Mouse (Mus musculus): ENCODE data around the gene Ebf1.

DNA sequence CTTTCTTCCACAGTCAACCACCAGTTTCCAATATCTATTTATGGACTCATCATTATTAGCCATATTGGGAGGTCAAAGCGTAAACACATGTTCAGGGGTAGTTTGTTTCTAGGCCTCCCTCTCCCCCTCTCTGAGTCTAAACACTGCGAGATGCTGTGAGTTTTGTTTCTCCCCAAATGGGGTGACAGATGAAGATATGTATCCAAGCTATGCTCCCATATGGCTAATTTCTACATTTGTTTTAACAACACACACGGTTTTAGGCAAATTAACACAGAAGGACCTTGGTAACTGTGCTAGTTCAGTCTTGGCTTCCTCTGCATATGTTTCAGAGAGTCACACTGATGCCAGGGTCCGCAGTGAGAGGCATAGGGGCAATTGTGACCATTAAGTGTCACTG lies 177.8 kb downstream of the Ebf1 start:
- TF ChIP-seq POLR2A (IDR thresholded peaks at IDR 0.05; ENCODE audit: control insufficient read depth in 1 of 2, insufficient read depth in 1 of 2, low read depth in 1 of 2, low read length in 2 of 2, poor library complexity in 1 of 2) (no peak), MAFK (IDR thresholded peaks at IDR 0.05; ENCODE audit: borderline replicate concordance, low read depth, low read length) (no peak), ZMIZ1 (IDR thresholded peaks at IDR 0.05; ENCODE audit: low read depth, low read length) (no peak), MYB (IDR thresholded peaks at IDR 0.05; ENCODE audit: low read depth, low read length) (no peak), CTCF (IDR thresholded peaks at IDR 0.05 in 2 of 3, conservative IDR thresholded peaks at IDR 0.05 in 1 of 3; ENCODE audit: control insufficient read depth in 1 of 3, insufficient read depth in 1 of 3, low read depth in 2 of 3, low read length in 3 of 3, poor library complexity in 1 of 3, severe bottlenecking in 1 of 3) (no peak), TBP (IDR thresholded peaks at IDR 0.05; ENCODE audit: low read depth, low read length) (no peak), USF2 (IDR thresholded peaks at IDR 0.05; ENCODE audit: borderline replicate concordance in 1 of 2, insufficient read depth in 1 of 2, low read depth in 1 of 2, low read length in 2 of 2) (no peak), SIN3A (IDR thresholded peaks at IDR 0.05; ENCODE audit: low read length) (no peak), MAX (IDR thresholded peaks at IDR 0.05; ENCODE audit: low read length) (no peak), ZKSCAN1 (IDR thresholded peaks at IDR 0.05; ENCODE audit: low read depth, low read length) (no peak), MXI1 (IDR thresholded peaks at IDR 0.05; ENCODE audit: low read depth, low read length) (no peak)

Data from MEL (cell line).